Mouse (Mus musculus) thymus, adult 2 months (tissue): ENCODE data around the gene Ppp1r14a. TPM values are rescaled to one million over a fixed set of nuclear protein-coding genes. Genes with fewer than 3 reads are reported as not detected.
A peak's percentile ranks its signal among the peaks of the same experiment; 100 is the strongest.

Experiments used
- DNase-seq: peaks from one replicate; pipeline ENCODE4 v3.0.0; 2021
- H3K27ac ChIP-seq: fragments of 200-500 bp; 2 replicates; pipeline ENCODE4 v1.5.1; 2012; ENCODE audit warnings: low read length, control low read depth; ENCODE audit not compliant: control insufficient read depth, insufficient read depth
- H3K27me3 ChIP-seq: fragments of 200-500 bp; 2 replicates; pipeline ENCODE4 v1.6.1; 2012; ENCODE audit warnings: mild to moderate bottlenecking, low read length, moderate library complexity, mixed read lengths; ENCODE audit not compliant: control insufficient read depth, insufficient read depth
- H3K36me3 ChIP-seq: fragments of 200-500 bp; 2 replicates; pipeline ENCODE4 v1.6.1; 2012; ENCODE audit warnings: mild to moderate bottlenecking, low read length, moderate library complexity; ENCODE audit not compliant: control insufficient read depth, insufficient read depth
- H3K4me1 ChIP-seq: fragments of 200-500 bp; replicated peaks from 2 replicates; pipeline ENCODE4 v1.6.1; 2012; ENCODE audit warnings: low read length; ENCODE audit not compliant: control insufficient read depth, insufficient read depth
- H3K4me3 ChIP-seq: fragments of 200-500 bp; 2 replicates; pipeline ENCODE4 v1.5.1; 2012; ENCODE audit warnings: mild to moderate bottlenecking, low read length, control low read depth, moderate library complexity; ENCODE audit not compliant: control insufficient read depth, insufficient read depth
- CTCF ChIP-seq: fragments of 200-500 bp; IDR thresholded peaks from 2 replicates; pipeline ENCODE4 v1.5.1; 2012; ENCODE audit warnings: mild to moderate bottlenecking, control low read depth, low read length, moderate library complexity, borderline replicate concordance; ENCODE audit not compliant: control insufficient read depth, poor library complexity, insufficient read depth; ENCODE audit errors: extremely low read depth
- POLR2A ChIP-seq: fragments of 200-500 bp; IDR thresholded peaks from 2 replicates; pipeline ENCODE4 v1.6.1; 2012; ENCODE audit warnings: mild to moderate bottlenecking, low read length, control low read depth, moderate library complexity; ENCODE audit not compliant: control insufficient read depth, poor library complexity, insufficient read depth; ENCODE audit errors: extremely low read depth
- WGBS: fragments of 180-500 bp; shearing (Covaris S2); methylation state at CpG from one replicate; pipeline ENCODE4 v1.1.7; 2018; 5-methylcytosine and 5-hydroxymethylcytosine counted together
- polyA plus RNA-seq: library from polyadenylated mRNA; depleted of rRNA; stranded (reverse); fragments of >200 nt; gene quantifications from 2 replicates; pipeline ENCODE4 v1.2.3, GENCODE M21; 2012

Gene Ppp1r14a
- polyA plus RNA-seq, 1 experiment = 5.8 TPM

DNA sequence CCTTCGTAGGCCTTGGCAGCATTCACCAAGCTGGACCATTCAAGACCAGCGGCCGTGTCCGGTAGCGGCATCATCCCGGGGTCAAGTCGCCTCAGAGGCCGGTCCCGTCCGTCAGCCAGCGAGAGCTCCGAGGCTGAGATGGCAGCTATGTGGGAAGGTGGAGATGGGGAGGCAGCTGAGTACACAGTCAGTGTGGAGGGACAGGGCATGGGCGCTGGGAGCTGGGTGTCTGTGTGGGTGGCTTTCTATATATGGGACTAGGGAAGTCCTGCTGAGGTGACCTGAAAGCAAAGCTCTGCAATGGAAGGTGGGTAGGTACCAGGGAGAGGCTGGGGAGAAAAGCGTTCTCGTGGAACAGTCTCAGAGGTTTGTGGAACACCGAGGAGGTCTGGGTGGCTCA is 39.9 kb downstream of the Ppp1r14a start:
- TF ChIP-seq CTCF (no peak), POLR2A (no peak)
- Histone ChIP-seq H3K27me3 (no peaks in the 10 kb centered on the region), H3K27ac (no peak overlapping the region), H3K4me1 (no peaks in the 10 kb centered on the region), H3K4me3 (no peak overlapping the region), H3K36me3 (no peaks in the 10 kb centered on the region)
- DNase-seq = no peak
- 94% methylated on average over 16 of the region's 16 CpGs for WGBS

DNA sequence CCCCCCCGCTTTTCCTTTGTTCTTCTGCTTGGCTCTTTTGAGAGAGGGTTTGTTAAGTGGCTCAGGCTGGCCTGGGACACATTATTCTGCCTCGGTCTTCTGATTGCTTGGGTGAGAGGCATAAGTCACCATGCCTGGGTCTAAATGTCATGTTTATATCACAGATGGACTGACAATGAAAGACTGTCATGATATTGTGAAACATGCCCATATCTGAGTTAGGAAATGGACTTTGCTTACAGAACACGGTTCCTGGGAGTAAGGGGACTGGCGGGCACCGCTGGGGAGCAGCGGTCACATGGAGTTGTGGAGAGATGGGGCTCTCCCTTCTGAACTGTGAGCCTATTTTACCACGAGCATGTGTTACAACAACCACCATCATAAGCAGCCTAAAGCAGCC is 45.0 kb downstream of the Ppp1r14a start:
- TF ChIP-seq CTCF = no peak
- H3K4me3 ChIP-seq = no peak overlapping the region
- 94% methylated on average over 7 of the region's 7 CpGs for WGBS
- no peaks in the 10 kb centered on the region for H3K27me3 ChIP-seq
- H3K27ac ChIP-seq = no peak overlapping the region
- H3K4me1 ChIP-seq = no peaks in the 10 kb centered on the region
- H3K36me3 ChIP-seq = no peaks in the 10 kb centered on the region
- DNase-seq = no peak

DNA sequence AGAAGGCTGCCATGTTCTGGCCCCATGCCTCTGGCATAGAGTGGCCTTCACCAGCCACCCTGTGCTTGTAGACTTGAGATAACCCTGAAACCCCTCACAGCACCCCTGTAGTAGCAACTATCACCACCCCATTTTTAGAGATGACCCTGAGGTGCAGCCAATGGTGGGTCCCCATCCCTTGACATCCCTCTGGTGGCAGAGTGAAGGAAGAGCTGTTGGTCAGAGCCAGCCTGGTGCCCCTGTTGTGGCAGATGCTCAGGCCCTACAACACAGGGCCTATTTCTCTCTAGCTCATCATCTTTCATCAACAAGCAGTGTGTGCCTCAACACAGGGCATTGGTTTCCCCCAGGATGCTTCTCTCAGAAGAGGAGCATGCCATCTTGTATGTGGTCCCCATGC is 46.2 kb downstream of the Ppp1r14a start:
- no peaks in the 10 kb centered on the region for H3K36me3 ChIP-seq
- TF ChIP-seq POLR2A (no peak), CTCF (no peak)

DNA sequence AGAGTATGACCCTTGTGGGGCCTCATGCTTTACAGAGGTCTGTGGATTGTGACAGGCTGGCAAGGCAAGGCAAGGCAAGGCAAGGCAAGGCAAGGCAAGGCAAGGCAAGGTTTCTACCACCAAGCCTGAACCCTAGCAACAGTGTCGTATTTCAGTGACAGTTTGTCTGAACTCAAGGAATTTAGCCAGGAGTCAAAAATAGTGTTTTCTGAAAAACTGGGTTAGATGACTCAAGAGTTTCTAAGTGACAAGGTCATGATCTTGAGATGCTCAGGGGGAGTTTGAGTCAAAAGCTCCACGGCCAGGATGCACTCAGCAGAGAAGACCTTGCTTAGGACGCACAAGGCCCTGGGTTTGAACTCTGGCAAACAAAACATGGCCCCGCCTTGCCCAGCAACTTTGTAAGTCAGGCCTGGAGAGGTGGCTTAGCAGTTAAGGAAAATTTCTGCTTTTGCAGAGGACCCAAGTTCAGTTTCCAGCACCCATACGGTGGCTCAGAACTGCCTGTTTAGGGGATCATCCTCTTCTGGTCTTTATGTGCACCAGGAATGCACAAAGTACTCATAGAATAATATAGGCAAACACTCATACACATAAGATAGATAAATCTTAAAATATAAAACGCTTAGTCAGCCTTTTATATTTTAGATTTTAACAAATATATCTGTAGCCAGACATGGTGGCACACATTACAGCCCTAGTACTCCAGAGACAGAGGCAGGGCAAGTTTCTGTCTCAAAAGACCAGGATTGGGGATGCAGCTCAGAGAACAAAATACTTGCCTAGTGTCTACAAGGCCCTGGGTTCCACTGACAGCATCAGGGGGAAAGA is 46.9 kb downstream of the Ppp1r14a start:
- H3K4me3 ChIP-seq = no peak overlapping the region
- 96% methylated on average over 6 of the region's 6 CpGs for WGBS
- no peak for DNase-seq
- H3K36me3 ChIP-seq = no peaks in the 10 kb centered on the region
- H3K4me1 ChIP-seq = no peaks in the 10 kb centered on the region
- no peaks in the 10 kb centered on the region for H3K27me3 ChIP-seq
- H3K27ac ChIP-seq = no peak overlapping the region
- TF ChIP-seq POLR2A (no peak), CTCF (no peak)

More for the DNA sequence above, 46.2 kb downstream of the Ppp1r14a start:
- H3K4me3 ChIP-seq = no peak overlapping the region
- DNase-seq = no peak
- no peaks in the 10 kb centered on the region for H3K4me1 ChIP-seq
- no peaks in the 10 kb centered on the region for H3K27me3 ChIP-seq
- H3K27ac ChIP-seq = no peak overlapping the region

DNA sequence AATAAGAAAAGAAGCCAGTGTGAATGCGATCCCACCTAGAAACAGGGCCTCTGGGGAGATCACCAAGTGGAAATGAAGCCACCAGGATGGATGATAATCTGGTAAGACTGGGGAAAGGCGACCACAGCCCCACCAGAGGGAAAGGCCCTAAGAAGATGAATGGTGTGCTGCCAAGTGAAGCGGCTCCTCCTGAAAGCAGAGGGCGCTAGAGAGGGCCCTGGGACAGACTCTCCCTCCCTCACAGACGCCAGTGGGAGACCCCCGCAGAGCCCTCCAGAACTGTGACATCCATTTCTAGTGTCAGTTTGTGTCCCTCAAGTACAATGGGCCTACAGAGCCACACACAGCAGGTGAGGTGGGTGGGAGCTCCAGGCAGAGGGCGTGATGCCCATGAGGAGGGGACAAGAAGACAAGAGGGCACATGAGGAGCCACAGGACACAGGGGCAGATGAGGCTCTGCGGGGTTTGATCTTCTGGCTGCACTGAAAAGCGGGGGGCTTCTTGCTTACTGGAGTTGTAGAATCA is 47.7 kb downstream of the Ppp1r14a start:
- DNase-seq = no peak

DNA sequence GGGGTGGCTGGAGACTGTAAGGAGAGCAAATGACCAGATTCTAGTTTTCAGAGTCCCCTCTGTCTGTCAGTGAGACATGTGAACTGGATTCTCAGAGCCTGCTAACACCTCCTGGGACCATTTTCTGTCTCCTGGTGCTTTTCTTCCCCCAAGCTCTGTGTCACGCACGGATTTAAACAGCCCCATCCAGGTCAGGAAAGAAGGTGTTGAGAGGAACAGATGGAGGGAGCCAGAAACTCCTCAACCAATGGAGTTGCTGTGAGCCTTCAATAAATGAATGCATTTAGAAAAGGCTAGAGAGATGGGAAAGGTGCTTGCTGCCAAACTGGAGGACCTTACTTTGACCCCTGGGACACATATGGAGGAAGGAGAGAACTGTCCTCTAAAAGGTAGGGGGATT is 48.7 kb downstream of the Ppp1r14a start:
- TF ChIP-seq POLR2A = no peak
- no peak for TF ChIP-seq CTCF
- no peaks in the 10 kb centered on the region for H3K4me1 ChIP-seq
- no peak overlapping the region for H3K4me3 ChIP-seq
- H3K27ac ChIP-seq = no peak overlapping the region
- WGBS = 96% methylated on average over 2 of the region's 2 CpGs
- DNase-seq = no peak
- no peaks in the 10 kb centered on the region for H3K27me3 ChIP-seq
- no peaks in the 10 kb centered on the region for H3K36me3 ChIP-seq

More for the DNA sequence above, 47.7 kb downstream of the Ppp1r14a start:
- H3K27me3 ChIP-seq = no peaks in the 10 kb centered on the region
- no peak overlapping the region for H3K4me3 ChIP-seq
- no peaks in the 10 kb centered on the region for H3K4me1 ChIP-seq
- WGBS = 92% methylated on average over 9 of the region's 9 CpGs
- no peaks in the 10 kb centered on the region for H3K36me3 ChIP-seq
- H3K27ac ChIP-seq = no peak overlapping the region
- TF ChIP-seq POLR2A (no peak), CTCF (peak; percentile 39; the same call in 1 of the 2 replicates)
